Mouse (Mus musculus): ENCODE measurements around the gene P2ry10. TPM values are rescaled to one million over a fixed set of nuclear protein-coding genes. Genes with fewer than 3 reads are reported as not detected.

Gene P2ry10
- polyA plus RNA-seq, 1 experiment from 2014 or later, result not detected

Other genes starting within 250 kb of the P2ry10 start
- 52.9 and 58.2 TPM in 2 replicates for gene Rtl3, start 247.8 kb upstream of the P2ry10 start, polyA plus RNA-seq (2014; fragmentation: Nextera tagmentation; extraction: Ambion mirVana)
- 24.2 and 27.8 TPM in 2 replicates for gene Lpar4, start 167.9 kb upstream of the P2ry10 start, polyA plus RNA-seq (2014; fragmentation: Nextera tagmentation; extraction: Ambion mirVana)
- gene P2ry10b, start 60.4 kb downstream of the P2ry10 start, polyA plus RNA-seq (2014; fragmentation: Nextera tagmentation; extraction: Ambion mirVana), result 0.81 and 1.2 TPM in 2 replicates
- 0.29 and 0.43 TPM in 2 replicates for gene Gpr174, start 167.4 kb downstream of the P2ry10 start, polyA plus RNA-seq (2014; fragmentation: Nextera tagmentation; extraction: Ambion mirVana)

Data from stomach, embryonic 14.5 days (tissue).